In genomic region chr11:69123056-69123692, GRCm38 (mm10) we compare ENCODE assay signal across 7 mouse cellular contexts. TPM values are rescaled to one million over a fixed set of nuclear protein-coding genes. Genes with fewer than 3 reads are reported as not detected.
DNase-seq lines count a peak whose midpoint lies in the region; ATAC-seq and TF ChIP-seq lines count a peak whose summit lies in the region.

No protein-coding gene starts in this region.

- intact Hi-C loops in gastrocnemius, postnatal 36 days (cut with DNase I): loop anchor here (1.0 to 10.0 kb wide), 3 partner anchors 60 to 560 kb away; partner anchors contain the start of genes Rpl26 and Senp3
- intact Hi-C loops in left cerebral cortex, postnatal 36 days (cut with DNase I): loop anchor here (5.0 kb wide), 1 partner anchor 36 kb away; the partner anchor contains the start of gene Vamp2

- no peaks in the 10 kb centered on the region for H3K9me3 ChIP-seq in intestine, postnatal 0 days (ENCODE audit: control insufficient read depth)
- no peaks in the 10 kb centered on the region for H3K9me3 ChIP-seq in midbrain, embryonic 11.5 days (ENCODE audit: control insufficient read depth, low read length)

- 0 out of 2 replicates have a peak, but pooled peaks cover 12% of the 10 kb centered on the region for H3K4me1 ChIP-seq in intestine, postnatal 0 days (replicated peaks; ENCODE audit: control insufficient read depth, insufficient read depth, low read length)
- H3K4me1 ChIP-seq in midbrain, embryonic 11.5 days (ENCODE audit: control insufficient read depth, insufficient read depth, low read length): peaks cover 34% of the 10 kb centered on the region
- peaks cover 5% of the 10 kb centered on the region for H3K4me1 ChIP-seq in small intestine, adult 2 months (ENCODE audit: control insufficient read depth, insufficient read depth, insufficient read length, low read length)

- TF ChIP-seq CTCF in intestine, postnatal 0 days (IDR thresholded peaks at IDR 0.05; ENCODE audit: low read depth): peak; percentile 49
- TF ChIP-seq CTCF in small intestine, adult 2 months (IDR thresholded peaks at IDR 0.05; ENCODE audit: extremely low read depth, insufficient read length, insufficient replicate concordance, low read depth, low read length): no peak

- H3K4me2 ChIP-seq in intestine, postnatal 0 days (replicated peaks; ENCODE audit: low read depth): peak overlapping the region; percentile 93
- peak overlapping the region; percentile 87 for H3K4me2 ChIP-seq in midbrain, embryonic 11.5 days

- H3K36me3 ChIP-seq in intestine, postnatal 0 days (ENCODE audit: control insufficient read depth, insufficient read depth): no peaks in the 10 kb centered on the region
- H3K36me3 ChIP-seq in midbrain, embryonic 11.5 days (ENCODE audit: control insufficient read depth, insufficient read depth, low read length): no peaks in the 10 kb centered on the region
- H3K36me3 ChIP-seq in small intestine, adult 2 months (ENCODE audit: control insufficient read depth, insufficient read depth, low read length): no peaks in the 10 kb centered on the region

- H3K27ac ChIP-seq in intestine, postnatal 0 days (ENCODE audit: low read depth, low read length): peak overlapping the region; percentile 87
- H3K27ac ChIP-seq in midbrain, embryonic 11.5 days (ENCODE audit: low read depth, low read length): no peak overlapping the region; the same call in 1 of the 2 replicates
- peak overlapping the region; percentile 58 for H3K27ac ChIP-seq in small intestine, adult 2 months (ENCODE audit: insufficient read depth, low read depth, low read length)

- DNase-seq in adrenal gland, adult 8-10 months: peak; percentile 88
- DNase-seq in embryo, embryonic 10.5 days (ENCODE audit: low spot score): peak; percentile 97
- DNase-seq in gastrocnemius, postnatal 36 days: peak; percentile 81 to 88
- peak; percentile 92 for DNase-seq in left cerebral cortex, postnatal 36 days (ENCODE audit: low spot score in 2 of 2)
- peak; percentile 100 for DNase-seq in midbrain, embryonic 11.5 days (ENCODE audit: low spot score, missing footprints)

- WGBS in intestine, postnatal 0 days: under 1% methylated on average over 29 of the region's 29 CpGs
- under 1% methylated on average over 29 of the region's 29 CpGs for WGBS in midbrain, embryonic 11.5 days
- 2% methylated on average over 29 of the region's 29 CpGs for WGBS in small intestine, adult 2 months

- 0 out of 2 replicates have a peak, but pooled peaks have one; percentile 22 for ATAC-seq in intestine, postnatal 0 days
- ATAC-seq in midbrain, embryonic 11.5 days (ENCODE audit: low FRiP score): 0 out of 2 replicates have a peak, but pooled peaks have one; percentile 15

- peak overlapping the region; percentile 53 for H3K4me3 ChIP-seq in intestine, postnatal 0 days (ENCODE audit: low read depth, low read length)
- peak overlapping the region; percentile 59 for H3K4me3 ChIP-seq in midbrain, embryonic 11.5 days (ENCODE audit: low read depth, low read length)
- H3K4me3 ChIP-seq in small intestine, adult 2 months (ENCODE audit: low read depth, low read length): peak overlapping the region; percentile 63

- no peak for TF ChIP-seq POLR2A in small intestine, adult 2 months (IDR thresholded peaks at IDR 0.05; ENCODE audit: low read depth, low read length)

- H3K9ac ChIP-seq in intestine, postnatal 0 days (ENCODE audit: low read depth, low read length): peak overlapping the region; percentile 53
- H3K9ac ChIP-seq in midbrain, embryonic 11.5 days (ENCODE audit: low read length): peak overlapping the region; percentile 55

- peaks cover 7% of the 10 kb centered on the region; the same call in 1 of the 2 replicates for H3K27me3 ChIP-seq in intestine, postnatal 0 days (replicated peaks; ENCODE audit: control insufficient read depth, insufficient read depth, low read length)
- peaks cover 12% of the 10 kb centered on the region for H3K27me3 ChIP-seq in midbrain, embryonic 11.5 days (ENCODE audit: control insufficient read depth, insufficient read depth, low read length)
- H3K27me3 ChIP-seq in small intestine, adult 2 months (ENCODE audit: control insufficient read depth, insufficient read depth, low read length): no peaks in the 10 kb centered on the region

RNA-seq across cellular contexts. Expression of gene 9130213A22Rik, which starts 0.8 kb away (rescaled TPM):
- under 1 TPM; 0.26 to 0.95 (median 0.84) TPM for total RNA-seq in adrenal gland, adult 8-10 months (2022)
- total RNA-seq in gastrocnemius, postnatal 36 days (2021): not detected
- 0.12 and 0.37 TPM in 2 replicates for polyA plus RNA-seq in intestine, postnatal 0 days (2015; fragmentation: Nextera tagmentation; extraction: Ambion mirVana)
- under 1 TPM; 0.52 to 0.75 TPM for total RNA-seq in left cerebral cortex, postnatal 36 days (2021)
- 0.11 TPM in 1 of 2 replicates, not detected in the other for polyA plus RNA-seq in midbrain, embryonic 11.5 days (2014; fragmentation: Nextera tagmentation; extraction: Ambion mirVana)
- polyA plus RNA-seq in small intestine, adult 2 months (2012; rRNA removed): 0.29 and 0.38 TPM in 2 replicates

RNA-seq across cellular contexts. Expression of gene Aloxe3, which starts 2.5 kb away (rescaled TPM):
- 1 to 10 TPM in 3 of 4 experiments, under 1 TPM in 1; 0.87 to 2.2 (median 1.7) TPM for total RNA-seq in adrenal gland, adult 8-10 months (2022)
- total RNA-seq in gastrocnemius, postnatal 36 days (2021): not detected
- polyA plus RNA-seq in intestine, postnatal 0 days (2015; fragmentation: Nextera tagmentation; extraction: Ambion mirVana): 0.31 and 0.82 TPM in 2 replicates
- 1 to 10 TPM; 4.3 to 6.8 TPM for total RNA-seq in left cerebral cortex, postnatal 36 days (2021)
- 0.15 and 0.74 TPM in 2 replicates for polyA plus RNA-seq in midbrain, embryonic 11.5 days (2014; fragmentation: Nextera tagmentation; extraction: Ambion mirVana)
- 0.13 and 1.2 TPM in 2 replicates for polyA plus RNA-seq in small intestine, adult 2 months (2012; rRNA removed)

RNA-seq across cellular contexts. Expression of gene Hes7, which starts 3.0 kb away (rescaled TPM):
- total RNA-seq in adrenal gland, adult 8-10 months (2022): under 1 TPM in 2 of 4 experiments, not detected in 2; 0.18 to 0.22 TPM
- total RNA-seq in gastrocnemius, postnatal 36 days (2021): not detected
- polyA plus RNA-seq in intestine, postnatal 0 days (2015; fragmentation: Nextera tagmentation; extraction: Ambion mirVana): 0.21 and 0.37 TPM in 2 replicates
- 1 to 10 TPM in 1 of 2 experiments, under 1 TPM in 1; 0.79 to 1.3 TPM for total RNA-seq in left cerebral cortex, postnatal 36 days (2021)
- polyA plus RNA-seq in midbrain, embryonic 11.5 days (2014; fragmentation: Nextera tagmentation; extraction: Ambion mirVana): 0.17 and 0.33 TPM in 2 replicates
- 1.1 and 1.7 TPM in 2 replicates for polyA plus RNA-seq in small intestine, adult 2 months (2012; rRNA removed)

RNA-seq across cellular contexts. Expression of gene Per1, which starts 28.2 kb away (rescaled TPM):
- 100 to 1,000 TPM in 1 of 4 experiments, 10 to 100 TPM in 3; 30.0 to 119 (median 51.6) TPM for total RNA-seq in adrenal gland, adult 8-10 months (2022)
- total RNA-seq in gastrocnemius, postnatal 36 days (2021): 10 to 100 TPM; 60.9 to 89.0 TPM
- 7.2 and 11.3 TPM in 2 replicates for polyA plus RNA-seq in intestine, postnatal 0 days (2015; fragmentation: Nextera tagmentation; extraction: Ambion mirVana)
- 100 to 1,000 TPM; 106 to 122 TPM for total RNA-seq in left cerebral cortex, postnatal 36 days (2021)
- polyA plus RNA-seq in midbrain, embryonic 11.5 days (2014; fragmentation: Nextera tagmentation; extraction: Ambion mirVana): 6.0 and 7.3 TPM in 2 replicates
- polyA plus RNA-seq in small intestine, adult 2 months (2012; rRNA removed): 5.4 and 13.9 TPM in 2 replicates

RNA-seq across cellular contexts. Expression of gene Alox12b, which starts 33.6 kb away (rescaled TPM):
- total RNA-seq in adrenal gland, adult 8-10 months (2022): not detected
- not detected for total RNA-seq in gastrocnemius, postnatal 36 days (2021)
- polyA plus RNA-seq in intestine, postnatal 0 days (2015; fragmentation: Nextera tagmentation; extraction: Ambion mirVana): 0.08 and 0.13 TPM in 2 replicates
- total RNA-seq in left cerebral cortex, postnatal 36 days (2021): 1 to 10 TPM; 6.0 to 6.1 TPM
- polyA plus RNA-seq in midbrain, embryonic 11.5 days (2014; fragmentation: Nextera tagmentation; extraction: Ambion mirVana): not detected in 2 replicates
- not detected in 2 replicates for polyA plus RNA-seq in small intestine, adult 2 months (2012; rRNA removed)
